Mouse (Mus musculus) embryonic facial prominence, embryonic 15.5 days (tissue): ENCODE measurements around the gene Srsf5. TPM values are rescaled to one million over a fixed set of nuclear protein-coding genes. Genes with fewer than 3 reads are reported as not detected.

ENCODE experiments used
- ATAC-seq: fragments of 200-750 bp; cut with Nextera tagmentation; 2 replicates; pipeline ENCODE4 v1.8.0; 2017; ENCODE audit warnings: low read depth, moderate TSS enrichment; ENCODE audit not compliant: insufficient number of reproducible peaks, low FRiP score, low TSS enrichment
- H3K27ac ChIP-seq: fragments of 300-500 bp; sonication (generic); replicated peaks from 2 replicates; pipeline ENCODE4 v1.5.1; 2015; ENCODE audit warnings: mild to moderate bottlenecking, inconsistent platforms
- H3K27me3 ChIP-seq: fragments of 300-500 bp; sonication (generic); 2 replicates; pipeline ENCODE4 v1.6.1; 2015; ENCODE audit warnings: inconsistent platforms
- H3K36me3 ChIP-seq: fragments of 300-500 bp; sonication (generic); 2 replicates; pipeline ENCODE4 v1.6.1; 2015; ENCODE audit warnings: mild to moderate bottlenecking, inconsistent platforms
- H3K4me1 ChIP-seq: fragments of 300-500 bp; sonication (generic); 2 replicates; pipeline ENCODE4 v1.6.1; 2015; ENCODE audit warnings: inconsistent platforms
- H3K4me2 ChIP-seq: fragments of 300-500 bp; sonication (generic); replicated peaks from 2 replicates; pipeline ENCODE4 v1.6.1; 2015; ENCODE audit warnings: mild to moderate bottlenecking, inconsistent platforms
- H3K4me3 ChIP-seq: fragments of 300-500 bp; sonication (generic); replicated peaks from 2 replicates; pipeline ENCODE4 v1.5.1; 2015; ENCODE audit warnings: mild to moderate bottlenecking, inconsistent platforms
- H3K9ac ChIP-seq: fragments of 300-500 bp; sonication (generic); 2 replicates; pipeline ENCODE4 v1.6.1; 2015; ENCODE audit warnings: inconsistent platforms
- H3K9me3 ChIP-seq: fragments of 300-500 bp; sonication (generic); replicated peaks from 2 replicates; pipeline ENCODE4 v1.6.1; 2016; ENCODE audit warnings: inconsistent platforms
- WGBS: fragments of 180-500 bp; shearing (Covaris S2); methylation state at CpG from one replicate; pipeline ENCODE4 v1.1.7; 2015; 5-methylcytosine and 5-hydroxymethylcytosine counted together
- polyA plus RNA-seq: library from polyadenylated mRNA; unstranded; fragments of >200 nt; fragmentation: Nextera tagmentation; extraction: Ambion mirVana; gene quantifications from 2 replicates; pipeline ENCODE4 v1.2.1, GENCODE M21; 2015

Gene Srsf5
- polyA plus RNA-seq, 1 experiment from 2014 or later: 588 TPM

DNA sequence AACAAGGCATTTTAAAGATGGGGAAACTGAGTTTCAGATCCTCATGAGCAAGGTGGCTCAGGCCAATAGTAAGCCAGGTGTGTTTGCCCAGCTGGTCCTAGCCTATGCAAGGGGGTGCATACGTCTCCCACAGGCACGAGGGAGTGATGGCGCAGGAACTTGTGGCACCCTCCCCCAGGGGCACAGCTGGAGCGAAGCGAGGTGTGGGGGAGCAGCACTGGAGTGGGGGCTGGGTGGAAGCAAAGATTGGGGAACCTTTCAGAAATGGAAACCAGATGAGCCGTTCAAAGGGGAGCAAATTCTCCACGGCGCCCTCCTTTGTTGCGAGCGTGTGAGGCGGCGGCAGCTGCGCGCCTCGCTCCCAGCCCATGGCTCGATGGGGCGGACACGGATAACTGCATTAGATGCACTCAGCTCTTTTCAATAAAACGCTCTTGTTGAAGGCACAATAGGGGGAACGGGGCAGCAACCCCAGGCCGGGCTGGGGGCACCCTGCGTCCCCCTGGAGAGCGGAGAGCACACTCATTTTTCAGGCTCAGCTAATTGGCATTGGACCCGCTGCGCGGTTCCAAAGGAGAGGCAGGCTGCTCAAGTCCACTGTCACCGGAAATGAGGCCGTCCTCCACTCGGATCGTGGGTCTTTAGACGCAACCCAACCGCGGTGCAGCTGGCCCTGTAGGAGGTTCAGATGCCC, 53.4 kb downstream of the Srsf5 start:
- no peak overlapping the region for H3K9ac ChIP-seq
- WGBS: 3% methylated on average over 33 of the region's 33 CpGs

More for the DNA sequence above, 53.4 kb downstream of the Srsf5 start:
- Histone ChIP-seq H3K27me3 (peaks cover 7% of the 10 kb centered on the region; the same call in 1 of the 2 replicates), H3K4me2 (peak overlapping the region; percentile 45), H3K4me3 (peak overlapping the region; percentile 21), H3K36me3 (no peaks in the 10 kb centered on the region), H3K4me1 (peaks cover 14% of the 10 kb centered on the region), H3K27ac (no peak overlapping the region), H3K9me3 (no peaks in the 10 kb centered on the region)
- ATAC-seq: 0 out of 2 replicates have a peak, but pooled peaks have one; percentile 34

Other genes with a start within 250 kb of the Srsf5 start
- gene Ccdc177, start 184.8 kb upstream of the Srsf5 start, polyA plus RNA-seq: 0.13 and 0.17 TPM in 2 replicates
- gene Susd6, start 155.0 kb upstream of the Srsf5 start, polyA plus RNA-seq: 18.5 and 18.6 TPM in 2 replicates
- 0.54 and 0.71 TPM in 2 replicates for gene Slc10a1, start 23.2 kb downstream of the Srsf5 start, polyA plus RNA-seq
- gene Smoc1, start 81.3 kb downstream of the Srsf5 start, polyA plus RNA-seq: 7.1 and 8.1 TPM in 2 replicates